Mouse (Mus musculus): ENCODE data around the gene Slc1a2. TPM values are rescaled to one million over a fixed set of nuclear protein-coding genes. Genes with fewer than 3 reads are reported as not detected.
A peak's percentile ranks its signal among the peaks of the same experiment; 100 is the strongest.

Gene Slc1a2
- polyA plus RNA-seq (2012; rRNA removed) = 2.5 and 3.1 TPM in 2 replicates

DNA sequence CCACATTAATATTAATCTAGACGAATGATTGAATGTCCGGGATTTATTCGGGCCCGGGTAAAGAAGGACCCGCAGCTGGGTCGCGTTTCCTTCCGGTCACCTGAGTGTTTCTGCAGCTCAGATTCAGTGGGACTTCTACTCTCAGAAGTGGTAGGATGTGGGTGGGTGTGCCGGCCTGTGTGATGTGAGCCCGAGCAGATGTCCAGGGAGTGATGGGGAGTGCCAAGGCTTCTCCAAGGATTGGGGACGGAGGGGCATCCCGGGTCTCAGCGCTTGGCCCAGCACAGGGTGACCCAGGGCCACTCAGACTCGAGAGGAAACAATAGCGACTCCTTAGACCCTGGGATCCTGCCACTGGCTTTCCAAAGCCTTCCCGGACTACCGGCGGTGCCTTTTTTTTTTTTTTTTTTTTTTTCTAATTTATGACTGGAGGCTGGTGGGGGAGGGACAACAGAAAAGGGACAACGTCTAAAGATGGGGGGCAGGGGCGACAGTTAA is at the start of gene Slc1a2:
TSS of gene Slc1a2 (plus strand) at position 497 of the 498 bp plus-strand sequence.
- Histone ChIP-seq H3K27ac (ENCODE audit: insufficient read depth, low read length) (no peak within 1 kb of the TSS), H3K27me3 (ENCODE audit: control insufficient read depth, insufficient read depth, low read length) (peaks cover 14% of the 10 kb centered on the region), H3K4me3 (ENCODE audit: extremely low read depth, insufficient read depth, insufficient read length) (peak within 1 kb of the TSS; percentile 14; the same call in 1 of the 2 replicates), H3K4me1 (ENCODE audit: control insufficient read depth, insufficient read depth, insufficient read length) (peaks cover 5% of the 10 kb centered on the region; the same call in 1 of the 2 replicates), H3K36me3 (ENCODE audit: control insufficient read depth, insufficient read depth, low read length) (no peaks in the 10 kb centered on the region)
- 2% methylated on average over 20 of the region's 20 CpGs for WGBS
- no peak for DNase-seq (ENCODE audit: low read depth in 1 of 2, low spot score in 2 of 2)
- no peak for TF ChIP-seq CTCF (IDR thresholded peaks at IDR 0.05; ENCODE audit: extremely low read depth, insufficient read depth, insufficient read length, insufficient replicate concordance)
- TF ChIP-seq POLR2A (IDR thresholded peaks at IDR 0.05; ENCODE audit: low read depth, low read length) = no peak

DNA sequence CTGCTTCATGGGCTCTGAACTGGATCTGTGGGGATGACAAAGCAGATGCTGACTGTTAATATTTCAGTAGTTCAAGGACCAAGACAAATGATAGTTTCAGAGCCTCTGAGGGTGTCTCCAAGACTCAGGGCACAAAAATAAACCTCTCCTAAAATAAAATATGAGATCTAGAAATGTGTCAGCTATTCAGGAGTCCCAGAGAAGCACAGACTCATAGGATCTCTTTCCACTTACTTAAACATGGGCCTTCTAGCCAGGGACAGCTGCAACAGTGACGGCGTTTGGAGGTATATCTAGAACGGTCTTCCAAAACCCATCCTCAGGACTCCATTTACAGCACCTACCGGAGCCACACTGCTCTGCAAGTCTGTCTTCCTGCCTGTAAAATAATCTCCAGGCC is 48.0 kb upstream of the Slc1a2 start:
- Histone ChIP-seq H3K4me1 (ENCODE audit: control insufficient read depth, insufficient read depth, insufficient read length) (no peaks in the 10 kb centered on the region), H3K27ac (ENCODE audit: insufficient read depth, low read length) (no peak overlapping the region), H3K4me3 (ENCODE audit: extremely low read depth, insufficient read depth, insufficient read length) (no peak overlapping the region), H3K27me3 (ENCODE audit: control insufficient read depth, insufficient read depth, low read length) (no peaks in the 10 kb centered on the region), H3K36me3 (ENCODE audit: control insufficient read depth, insufficient read depth, low read length) (no peaks in the 10 kb centered on the region)
- WGBS = 95% methylated on average over 4 of the region's 4 CpGs
- TF ChIP-seq CTCF (IDR thresholded peaks at IDR 0.05; ENCODE audit: extremely low read depth, insufficient read depth, insufficient read length, insufficient replicate concordance) = no peak
- TF ChIP-seq POLR2A (IDR thresholded peaks at IDR 0.05; ENCODE audit: low read depth, low read length) = no peak
- DNase-seq (ENCODE audit: low read depth in 1 of 2, low spot score in 2 of 2) = no peak

DNA sequence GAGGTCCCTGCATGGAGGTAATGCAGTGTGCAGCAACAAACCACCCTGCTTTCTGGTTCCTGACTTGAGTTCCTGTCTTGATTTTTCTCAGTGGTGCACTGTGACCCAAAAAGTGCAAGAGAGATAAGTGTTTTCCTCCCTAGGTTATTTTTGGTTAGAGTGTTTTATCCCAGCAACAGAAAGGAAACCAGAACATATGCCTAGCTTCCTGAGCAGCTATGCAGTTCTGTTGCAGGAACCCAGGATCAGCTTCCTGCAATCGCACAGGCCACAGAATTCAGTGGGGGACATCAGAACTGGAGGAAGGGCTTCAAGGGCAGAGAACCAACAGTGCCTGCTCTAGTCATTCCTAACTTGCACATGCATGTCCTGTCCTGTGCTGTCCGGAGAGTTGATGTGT is 41.8 kb upstream of the Slc1a2 start:
- H3K4me1 ChIP-seq (ENCODE audit: control insufficient read depth, insufficient read depth, insufficient read length) = no peaks in the 10 kb centered on the region
- no peak overlapping the region for H3K4me3 ChIP-seq (ENCODE audit: extremely low read depth, insufficient read depth, insufficient read length)
- WGBS = 18% methylated on average over 2 of the region's 2 CpGs

DNA sequence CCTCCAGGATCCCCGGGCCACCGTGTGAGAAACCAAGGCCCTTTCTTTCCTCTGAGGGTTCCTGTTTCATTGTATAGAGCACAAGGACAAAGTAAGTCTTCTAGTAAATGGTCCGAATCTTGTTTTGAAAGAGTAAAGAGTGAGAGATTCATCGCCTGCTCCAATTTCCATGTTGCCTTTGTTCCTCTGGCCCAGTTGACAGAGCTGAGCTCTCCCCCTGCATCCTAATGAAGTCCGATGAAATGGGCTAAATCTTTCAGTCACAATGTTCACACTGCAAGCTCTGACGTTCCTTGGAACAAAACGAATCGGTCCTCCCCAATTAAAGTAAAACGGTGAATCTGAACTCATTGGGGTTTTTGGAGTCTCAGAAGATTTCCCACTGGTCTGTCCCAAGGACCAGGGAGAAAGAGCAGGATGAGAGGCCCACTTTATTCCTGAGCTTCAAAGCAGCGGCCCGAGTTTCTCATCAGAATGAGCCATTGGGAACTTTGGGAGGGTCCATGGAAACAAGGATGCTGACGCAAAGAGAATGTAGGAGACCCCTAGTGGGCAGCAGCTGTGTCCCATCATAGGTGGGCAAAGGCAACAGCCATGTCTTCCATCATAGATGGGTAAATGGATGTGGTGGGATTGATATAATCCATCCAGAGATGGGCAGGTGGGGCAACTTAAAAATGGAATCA is 37.6 kb upstream of the Slc1a2 start:
- Histone ChIP-seq H3K27me3 (ENCODE audit: control insufficient read depth, insufficient read depth, low read length) (no peaks in the 10 kb centered on the region), H3K36me3 (ENCODE audit: control insufficient read depth, insufficient read depth, low read length) (no peaks in the 10 kb centered on the region), H3K27ac (ENCODE audit: insufficient read depth, low read length) (no peak overlapping the region), H3K4me1 (ENCODE audit: control insufficient read depth, insufficient read depth, insufficient read length) (no peaks in the 10 kb centered on the region), H3K4me3 (ENCODE audit: extremely low read depth, insufficient read depth, insufficient read length) (no peak overlapping the region)
- TF ChIP-seq POLR2A (IDR thresholded peaks at IDR 0.05; ENCODE audit: low read depth, low read length) = no peak
- no peak for TF ChIP-seq CTCF (IDR thresholded peaks at IDR 0.05; ENCODE audit: extremely low read depth, insufficient read depth, insufficient read length, insufficient replicate concordance)
- WGBS = 89% methylated on average over 12 of the region's 12 CpGs
- DNase-seq (ENCODE audit: low read depth in 1 of 2, low spot score in 2 of 2) = no peak

More for the DNA sequence above, 41.8 kb upstream of the Slc1a2 start:
- H3K27me3 ChIP-seq (ENCODE audit: control insufficient read depth, insufficient read depth, low read length) = no peaks in the 10 kb centered on the region
- no peaks in the 10 kb centered on the region for H3K36me3 ChIP-seq (ENCODE audit: control insufficient read depth, insufficient read depth, low read length)
- DNase-seq (ENCODE audit: low read depth in 1 of 2, low spot score in 2 of 2) = no peak
- H3K27ac ChIP-seq (ENCODE audit: insufficient read depth, low read length) = no peak overlapping the region
- TF ChIP-seq POLR2A (IDR thresholded peaks at IDR 0.05; ENCODE audit: low read depth, low read length) = no peak
- TF ChIP-seq CTCF (IDR thresholded peaks at IDR 0.05; ENCODE audit: extremely low read depth, insufficient read depth, insufficient read length, insufficient replicate concordance) = no peak

DNA sequence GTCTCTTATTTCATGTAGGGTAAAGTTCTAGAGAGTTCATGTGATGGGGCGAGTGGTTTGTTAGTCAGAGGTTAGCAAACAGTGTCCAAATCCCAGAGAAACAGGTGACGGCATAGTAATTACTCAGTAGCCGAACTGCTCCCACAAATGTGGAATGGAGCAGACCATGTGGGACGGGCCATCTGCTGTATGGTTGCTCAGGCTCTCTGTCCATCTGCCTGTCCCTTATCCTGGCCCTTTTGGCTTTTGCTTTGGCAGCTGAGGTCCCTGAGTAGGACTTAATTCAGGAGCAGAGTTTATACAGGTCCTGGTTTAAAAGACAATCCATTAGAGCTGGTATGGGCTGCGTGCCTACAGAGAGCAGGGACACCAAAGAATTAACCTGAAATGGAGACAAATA is 36.3 kb upstream of the Slc1a2 start:
- Histone ChIP-seq H3K36me3 (ENCODE audit: control insufficient read depth, insufficient read depth, low read length) (no peaks in the 10 kb centered on the region), H3K27me3 (ENCODE audit: control insufficient read depth, insufficient read depth, low read length) (no peaks in the 10 kb centered on the region), H3K27ac (ENCODE audit: insufficient read depth, low read length) (no peak overlapping the region), H3K4me3 (ENCODE audit: extremely low read depth, insufficient read depth, insufficient read length) (no peak overlapping the region), H3K4me1 (ENCODE audit: control insufficient read depth, insufficient read depth, insufficient read length) (no peaks in the 10 kb centered on the region)
- no peak for DNase-seq (ENCODE audit: low read depth in 1 of 2, low spot score in 2 of 2)
- 88% methylated on average over 5 of the region's 5 CpGs for WGBS
- TF ChIP-seq POLR2A (IDR thresholded peaks at IDR 0.05; ENCODE audit: low read depth, low read length) = no peak
- TF ChIP-seq CTCF (IDR thresholded peaks at IDR 0.05; ENCODE audit: extremely low read depth, insufficient read depth, insufficient read length, insufficient replicate concordance) = no peak

DNA sequence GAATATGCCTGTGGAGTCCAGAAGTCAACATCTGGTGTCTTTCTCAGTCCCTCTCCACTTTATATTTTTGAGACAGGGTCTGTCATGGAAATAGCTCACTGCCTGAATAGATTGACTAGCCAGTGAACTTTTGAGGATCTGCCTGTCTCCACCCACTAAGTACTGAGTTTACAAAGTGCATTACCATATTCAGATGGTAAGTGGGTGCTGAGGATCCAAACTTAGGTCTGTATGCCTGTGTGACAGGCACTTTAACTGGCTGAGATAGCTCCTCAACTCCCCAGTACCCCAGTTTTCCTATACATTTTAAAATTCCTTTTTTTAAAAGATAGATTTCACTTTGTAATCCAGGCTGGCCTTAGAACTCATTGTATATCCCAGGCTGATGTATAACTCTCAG is 35.5 kb upstream of the Slc1a2 start:
- Histone ChIP-seq H3K27ac (ENCODE audit: insufficient read depth, low read length) (no peak overlapping the region), H3K36me3 (ENCODE audit: control insufficient read depth, insufficient read depth, low read length) (no peaks in the 10 kb centered on the region), H3K27me3 (ENCODE audit: control insufficient read depth, insufficient read depth, low read length) (no peaks in the 10 kb centered on the region), H3K4me3 (ENCODE audit: extremely low read depth, insufficient read depth, insufficient read length) (no peak overlapping the region), H3K4me1 (ENCODE audit: control insufficient read depth, insufficient read depth, insufficient read length) (no peaks in the 10 kb centered on the region)
- no peak for DNase-seq (ENCODE audit: low read depth in 1 of 2, low spot score in 2 of 2)
- TF ChIP-seq POLR2A (IDR thresholded peaks at IDR 0.05; ENCODE audit: low read depth, low read length) (no peak), CTCF (IDR thresholded peaks at IDR 0.05; ENCODE audit: extremely low read depth, insufficient read depth, insufficient read length, insufficient replicate concordance) (no peak)

DNA sequence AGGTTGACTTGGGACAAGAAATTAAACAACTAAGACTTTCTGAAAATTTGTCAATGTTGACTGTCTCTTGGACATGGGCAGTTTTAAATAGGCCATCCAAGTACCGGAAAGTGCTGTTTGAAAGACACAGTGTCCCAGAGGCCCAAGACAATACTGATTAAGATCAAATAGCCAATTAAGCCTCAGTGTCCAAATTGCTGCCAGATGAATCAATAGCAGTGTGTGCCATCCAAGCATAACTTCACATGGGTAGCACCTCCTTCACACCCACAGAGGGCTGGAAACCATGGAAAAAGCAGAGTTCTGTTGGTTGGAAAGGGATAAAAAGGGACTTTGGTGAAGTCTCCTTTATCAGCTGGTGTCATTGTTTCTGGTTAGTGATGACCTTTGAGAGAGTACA is 33.9 kb upstream of the Slc1a2 start:
- DNase-seq (ENCODE audit: low read depth in 1 of 2, low spot score in 2 of 2) = no peak
- H3K27ac ChIP-seq (ENCODE audit: insufficient read depth, low read length) = no peak overlapping the region
- no peaks in the 10 kb centered on the region for H3K4me1 ChIP-seq (ENCODE audit: control insufficient read depth, insufficient read depth, insufficient read length)
- H3K27me3 ChIP-seq (ENCODE audit: control insufficient read depth, insufficient read depth, low read length) = no peaks in the 10 kb centered on the region
- no peaks in the 10 kb centered on the region for H3K36me3 ChIP-seq (ENCODE audit: control insufficient read depth, insufficient read depth, low read length)
- WGBS = 88% methylated on average over 1 of the region's 1 CpGs
- no peak overlapping the region for H3K4me3 ChIP-seq (ENCODE audit: extremely low read depth, insufficient read depth, insufficient read length)
- TF ChIP-seq POLR2A (IDR thresholded peaks at IDR 0.05; ENCODE audit: low read depth, low read length) (no peak), CTCF (IDR thresholded peaks at IDR 0.05; ENCODE audit: extremely low read depth, insufficient read depth, insufficient read length, insufficient replicate concordance) (no peak)
